Mouse (Mus musculus): ENCODE data around the gene Ahcyl2. TPM values are rescaled to one million over a fixed set of nuclear protein-coding genes. Genes with fewer than 3 reads are reported as not detected.

Gene Ahcyl2
- polyA plus RNA-seq, 1 experiment from 2014 or later: 17.1 TPM

GRCm38 (mm10) chr6:29848808-29849207 is 81.0 kb downstream of the Ahcyl2 start:
- Histone ChIP-seq H3K27ac (ENCODE audit: low read length) (peak overlapping the region; percentile 69), H3K4me3 (ENCODE audit: low read depth, low read length) (no peak overlapping the region), H3K9ac (replicated peaks; ENCODE audit: low read depth) (no peak overlapping the region), H3K4me2 (replicated peaks; ENCODE audit: low read depth, low read length) (no peak overlapping the region), H3K36me3 (ENCODE audit: insufficient read depth, low read length) (no peaks in the 10 kb centered on the region), H3K9me3 (ENCODE audit: low read length) (no peaks in the 10 kb centered on the region), H3K27me3 (replicated peaks; ENCODE audit: insufficient read depth, low read length) (no peaks in the 10 kb centered on the region), H3K4me1 (ENCODE audit: insufficient read depth, low read depth, low read length) (no peaks in the 10 kb centered on the region)
- peak; percentile 89 for ATAC-seq
- WGBS: 17% methylated on average over 3 of the region's 3 CpGs
- DNase-seq (ENCODE audit: low spot score): peak; percentile 89
- TF ChIP-seq CTCF (IDR thresholded peaks at IDR 0.05) (no peak), EP300 (IDR thresholded peaks at IDR 0.05) (peak; percentile 43)

- Histone ChIP-seq H3K9ac (replicated peaks; ENCODE audit: low read depth) (no peak overlapping the region), H3K4me3 (ENCODE audit: low read depth, low read length) (no peak overlapping the region), H3K27ac (ENCODE audit: low read length) (no peak overlapping the region), H3K36me3 (ENCODE audit: insufficient read depth, low read length) (no peaks in the 10 kb centered on the region), H3K9me3 (ENCODE audit: low read length) (no peaks in the 10 kb centered on the region), H3K4me1 (ENCODE audit: insufficient read depth, low read depth, low read length) (no peaks in the 10 kb centered on the region), H3K4me2 (replicated peaks; ENCODE audit: low read depth, low read length) (no peak overlapping the region), H3K27me3 (replicated peaks; ENCODE audit: insufficient read depth, low read length) (no peaks in the 10 kb centered on the region)
- 90% methylated on average over 1 of the region's 1 CpGs for WGBS
- DNase-seq (ENCODE audit: low spot score) (no peak), ATAC-seq (no peak)
- no peak for TF ChIP-seq CTCF (IDR thresholded peaks at IDR 0.05)
- no peak for TF ChIP-seq EP300 (IDR thresholded peaks at IDR 0.05)
Measured at GRCm38 (mm10) chr6:29850096-29850495, 82.3 kb downstream of the Ahcyl2 start.

GRCm38 (mm10) chr6:29850747-29851146 is 82.9 kb downstream of the Ahcyl2 start:
- H3K9ac ChIP-seq (replicated peaks; ENCODE audit: low read depth): no peak overlapping the region
- H3K36me3 ChIP-seq (ENCODE audit: insufficient read depth, low read length): no peaks in the 10 kb centered on the region
- H3K9me3 ChIP-seq (ENCODE audit: low read length): no peaks in the 10 kb centered on the region
- no peak overlapping the region for H3K4me2 ChIP-seq (replicated peaks; ENCODE audit: low read depth, low read length)
- 68% methylated on average over 2 of the region's 2 CpGs for WGBS
- DNase-seq (ENCODE audit: low spot score) (no peak), ATAC-seq (no peak)
- H3K4me3 ChIP-seq (ENCODE audit: low read depth, low read length): no peak overlapping the region
- no peak overlapping the region for H3K27ac ChIP-seq (ENCODE audit: low read length)
- TF ChIP-seq EP300 (IDR thresholded peaks at IDR 0.05) (no peak), CTCF (IDR thresholded peaks at IDR 0.05) (no peak)
- H3K27me3 ChIP-seq (replicated peaks; ENCODE audit: insufficient read depth, low read length): no peaks in the 10 kb centered on the region
- no peaks in the 10 kb centered on the region for H3K4me1 ChIP-seq (ENCODE audit: insufficient read depth, low read depth, low read length)

GRCm38 (mm10) chr6:29851873-29852272 is 84.1 kb downstream of the Ahcyl2 start:
- no peaks in the 10 kb centered on the region for H3K4me1 ChIP-seq (ENCODE audit: insufficient read depth, low read depth, low read length)
- no peak overlapping the region for H3K4me3 ChIP-seq (ENCODE audit: low read depth, low read length)
- no peak for DNase-seq (ENCODE audit: low spot score)
- no peaks in the 10 kb centered on the region for H3K27me3 ChIP-seq (replicated peaks; ENCODE audit: insufficient read depth, low read length)
- no peak overlapping the region for H3K27ac ChIP-seq (ENCODE audit: low read length)
- ATAC-seq: no peak
- H3K9me3 ChIP-seq (ENCODE audit: low read length): no peaks in the 10 kb centered on the region
- H3K4me2 ChIP-seq (replicated peaks; ENCODE audit: low read depth, low read length): no peak overlapping the region
- TF ChIP-seq EP300 (IDR thresholded peaks at IDR 0.05): no peak
- 86% methylated on average over 3 of the region's 3 CpGs for WGBS
- H3K9ac ChIP-seq (replicated peaks; ENCODE audit: low read depth): no peak overlapping the region
- no peaks in the 10 kb centered on the region for H3K36me3 ChIP-seq (ENCODE audit: insufficient read depth, low read length)

- ATAC-seq: peak; percentile 48
Measured at GRCm38 (mm10) chr6:29853213-29853899, 85.5 kb downstream of the Ahcyl2 start.

GRCm38 (mm10) chr6:29853900-29854390 is 86.1 kb downstream of the Ahcyl2 start:
- no peak for DNase-seq (ENCODE audit: low spot score)
- no peak overlapping the region for H3K9ac ChIP-seq (replicated peaks; ENCODE audit: low read depth)
- H3K4me3 ChIP-seq (ENCODE audit: low read depth, low read length): peak overlapping the region; percentile 24; the same call in 1 of the 2 replicates
- H3K4me2 ChIP-seq (replicated peaks; ENCODE audit: low read depth, low read length): peak overlapping the region; percentile 55
- H3K4me1 ChIP-seq (ENCODE audit: insufficient read depth, low read depth, low read length): 0 out of 2 replicates have a peak, but pooled peaks cover 6% of the 10 kb centered on the region
- H3K9me3 ChIP-seq (ENCODE audit: low read length): no peaks in the 10 kb centered on the region
- WGBS: 76% methylated on average over 6 of the region's 6 CpGs
- no peaks in the 10 kb centered on the region for H3K36me3 ChIP-seq (ENCODE audit: insufficient read depth, low read length)
- TF ChIP-seq CTCF (IDR thresholded peaks at IDR 0.05) (no peak), EP300 (IDR thresholded peaks at IDR 0.05) (no peak)
- no peak for ATAC-seq
- no peaks in the 10 kb centered on the region for H3K27me3 ChIP-seq (replicated peaks; ENCODE audit: insufficient read depth, low read length)
- H3K27ac ChIP-seq (ENCODE audit: low read length): 0 out of 2 replicates have a peak overlapping the region, but pooled peaks have one; percentile 11

More at GRCm38 (mm10) chr6:29853213-29853899, 85.5 kb downstream of the Ahcyl2 start:
- H3K9ac ChIP-seq (replicated peaks; ENCODE audit: low read depth): no peak overlapping the region
- DNase-seq (ENCODE audit: low spot score): peak; percentile 86
- H3K27ac ChIP-seq (ENCODE audit: low read length): 0 out of 2 replicates have a peak overlapping the region, but pooled peaks have one; percentile 11
- no peaks in the 10 kb centered on the region for H3K27me3 ChIP-seq (replicated peaks; ENCODE audit: insufficient read depth, low read length)
- H3K4me2 ChIP-seq (replicated peaks; ENCODE audit: low read depth, low read length): peak overlapping the region; percentile 55
- 0 out of 2 replicates have a peak, but pooled peaks cover 3% of the 10 kb centered on the region for H3K4me1 ChIP-seq (ENCODE audit: insufficient read depth, low read depth, low read length)
- no peaks in the 10 kb centered on the region for H3K9me3 ChIP-seq (ENCODE audit: low read length)
- H3K4me3 ChIP-seq (ENCODE audit: low read depth, low read length): peak overlapping the region; percentile 24; the same call in 1 of the 2 replicates
- no peaks in the 10 kb centered on the region for H3K36me3 ChIP-seq (ENCODE audit: insufficient read depth, low read length)
- TF ChIP-seq EP300 (IDR thresholded peaks at IDR 0.05) (peak; percentile 26; the same call in 1 of the 2 replicates), CTCF (IDR thresholded peaks at IDR 0.05) (peak; percentile 87)
- 16% methylated on average over 12 of the region's 12 CpGs for WGBS

Measured in lung, postnatal 0 days (tissue).